Mouse (Mus musculus): ENCODE results near the gene Gm9945. TPM values are rescaled to one million over a fixed set of nuclear protein-coding genes. Genes with fewer than 3 reads are reported as not detected.
A peak's percentile ranks its signal among the peaks of the same experiment; 100 is the strongest.

Gm9945 gene
- polyA plus RNA-seq, 1 experiment from 2014 or later = not detected

DNA sequence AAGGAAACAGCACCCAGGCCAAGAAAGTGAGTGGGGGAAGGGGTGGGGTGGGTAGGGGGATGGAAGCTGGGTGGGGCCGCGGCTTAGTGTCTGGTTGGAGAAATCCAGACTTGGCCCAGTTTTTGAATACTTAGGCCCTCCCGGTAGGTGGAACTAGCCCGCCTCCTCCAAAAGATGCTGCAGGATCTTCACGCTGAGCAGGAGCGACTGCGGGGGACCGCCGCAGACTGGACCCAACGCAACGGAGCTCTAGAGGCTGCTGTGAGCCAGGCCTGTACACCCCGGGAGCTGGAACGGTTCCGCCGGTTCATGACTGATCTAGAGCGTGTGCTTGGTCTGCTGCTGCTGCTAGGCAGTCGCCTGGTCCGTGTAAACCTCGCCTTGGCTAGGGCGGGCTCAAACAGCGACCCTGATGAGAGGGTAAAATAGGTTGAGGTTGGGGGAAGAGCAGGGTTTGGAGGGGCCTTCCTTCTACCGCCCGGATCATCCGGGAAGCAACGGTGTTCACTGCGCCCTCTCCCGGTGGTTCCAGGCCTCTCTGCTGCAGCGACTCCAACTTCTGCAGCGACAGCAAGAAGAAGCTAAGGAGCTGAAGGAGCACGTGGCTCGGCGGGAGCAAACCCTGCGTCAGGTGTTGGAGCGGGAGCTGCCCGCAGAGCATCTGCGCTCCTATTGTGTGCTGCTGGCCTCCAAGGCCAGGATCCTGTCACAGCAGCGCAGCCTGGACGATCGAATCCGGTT is 13.6 kb upstream of the Gm9945 start:
- Histone ChIP-seq H3K9ac (peak overlapping the region; percentile 39), H3K27me3 (peaks cover 90% of the 10 kb centered on the region), H3K27ac (no peak overlapping the region), H3K9me3 (replicated peaks) (no peaks in the 10 kb centered on the region), H3K4me1 (peaks cover 47% of the 10 kb centered on the region), H3K36me3 (no peaks in the 10 kb centered on the region), H3K4me3 (replicated peaks) (peak overlapping the region; percentile 39), H3K4me2 (peak overlapping the region; percentile 69)
- ATAC-seq (replicated peaks; ENCODE audit: low FRiP score) = peak; percentile 61
- WGBS = 6% methylated on average over 40 of the region's 40 CpGs

DNA sequence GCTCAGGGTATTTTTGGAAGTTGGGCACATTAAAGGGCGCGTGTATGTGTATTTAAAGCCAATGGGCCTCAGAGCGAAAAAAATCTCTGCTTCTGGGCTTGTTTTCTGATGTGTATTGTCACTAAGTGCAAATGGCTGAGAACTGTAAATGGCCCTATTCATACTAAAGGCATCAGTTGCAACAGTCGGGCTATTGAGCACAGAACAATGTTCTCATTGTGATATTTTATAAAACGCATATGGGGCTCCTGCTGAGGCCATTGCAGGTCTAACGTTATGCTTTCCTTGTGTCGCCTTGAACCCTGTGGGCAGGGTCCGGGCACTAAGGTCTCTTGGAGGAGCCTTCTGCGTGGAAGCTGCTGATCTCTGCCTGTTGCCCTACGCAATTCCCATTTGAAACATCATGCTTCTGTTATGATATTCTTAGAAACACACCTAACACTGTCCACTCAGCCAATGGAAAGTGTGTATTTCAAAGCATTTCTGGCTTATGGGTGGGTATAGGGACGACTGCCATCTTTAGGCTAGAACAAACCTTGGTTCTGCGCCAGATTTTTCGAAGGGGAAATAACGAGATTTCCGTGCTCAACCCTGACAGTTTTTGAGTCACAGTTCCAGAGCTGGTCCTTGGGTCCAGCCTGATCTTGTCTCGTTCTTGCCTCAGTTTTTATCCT is 10.5 kb upstream of the Gm9945 start:
- Histone ChIP-seq H3K4me1 (peaks cover 25% of the 10 kb centered on the region), H3K27me3 (peaks cover 84% of the 10 kb centered on the region), H3K4me3 (replicated peaks) (0 out of 2 replicates have a peak overlapping the region, but pooled peaks have one; percentile 23)

DNA sequence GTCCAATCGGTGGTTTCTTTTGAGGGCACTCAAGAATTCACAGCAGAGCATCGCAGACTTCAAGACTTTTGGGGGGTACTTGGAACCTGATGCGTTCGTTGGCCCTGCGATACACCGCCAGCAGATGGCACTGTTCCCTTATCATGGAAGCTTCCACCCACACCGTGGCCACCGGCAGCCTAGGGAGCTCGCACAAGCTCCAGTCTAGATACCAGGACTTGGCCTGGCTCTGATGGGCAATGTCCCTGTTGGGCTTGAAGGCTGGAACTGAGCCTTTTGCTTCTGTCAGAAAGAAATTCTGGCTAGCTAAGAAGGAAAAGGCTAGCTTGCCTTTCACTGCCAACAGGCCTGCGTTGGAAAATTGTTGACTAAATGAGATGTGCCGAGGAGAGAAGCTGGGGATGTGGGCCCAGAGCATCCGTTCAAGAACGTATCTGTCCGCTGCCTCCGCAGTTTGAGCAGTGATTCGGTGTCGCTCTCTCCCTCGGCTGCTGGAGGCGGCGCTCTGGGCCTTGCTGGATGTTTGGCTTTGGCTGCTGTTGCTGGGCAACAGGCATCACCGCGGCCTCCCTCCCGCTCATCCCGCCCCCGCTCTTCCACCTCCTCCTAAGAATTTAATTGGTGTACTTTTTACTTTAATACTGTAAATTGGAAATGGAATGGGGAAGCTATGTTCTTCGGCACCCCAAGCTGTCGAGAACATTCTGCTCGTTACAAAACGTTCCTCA is 9.8 kb upstream of the Gm9945 start, which contains the start of gene Gm9837:
TSS of gene Gm9837 (minus strand) at position 512 of the 728 bp plus-strand sequence.
- peaks cover 84% of the 10 kb centered on the region for H3K27me3 ChIP-seq
- H3K36me3 ChIP-seq = no peaks in the 10 kb centered on the region
- H3K4me1 ChIP-seq = peaks cover 25% of the 10 kb centered on the region
- peak; percentile 64 for ATAC-seq (replicated peaks; ENCODE audit: low FRiP score)
- peak within 1 kb of the TSS; percentile 23 for H3K4me3 ChIP-seq (replicated peaks)
- no peak within 1 kb of the TSS for H3K27ac ChIP-seq
- 3% methylated on average over 29 of the region's 29 CpGs for WGBS
- peak within 1 kb of the TSS; percentile 56 for H3K4me2 ChIP-seq
- H3K9ac ChIP-seq = peak within 1 kb of the TSS; percentile 18; the same call in 1 of the 2 replicates
- no peaks in the 10 kb centered on the region for H3K9me3 ChIP-seq (replicated peaks)

More for the DNA sequence above, 10.5 kb upstream of the Gm9945 start:
- no peak overlapping the region for H3K9ac ChIP-seq
- no peak for ATAC-seq (replicated peaks; ENCODE audit: low FRiP score)
- no peaks in the 10 kb centered on the region for H3K9me3 ChIP-seq (replicated peaks)
- H3K4me2 ChIP-seq = peak overlapping the region; percentile 56
- H3K36me3 ChIP-seq = no peaks in the 10 kb centered on the region
- no peak overlapping the region for H3K27ac ChIP-seq
- WGBS = 44% methylated on average over 16 of the region's 16 CpGs

DNA sequence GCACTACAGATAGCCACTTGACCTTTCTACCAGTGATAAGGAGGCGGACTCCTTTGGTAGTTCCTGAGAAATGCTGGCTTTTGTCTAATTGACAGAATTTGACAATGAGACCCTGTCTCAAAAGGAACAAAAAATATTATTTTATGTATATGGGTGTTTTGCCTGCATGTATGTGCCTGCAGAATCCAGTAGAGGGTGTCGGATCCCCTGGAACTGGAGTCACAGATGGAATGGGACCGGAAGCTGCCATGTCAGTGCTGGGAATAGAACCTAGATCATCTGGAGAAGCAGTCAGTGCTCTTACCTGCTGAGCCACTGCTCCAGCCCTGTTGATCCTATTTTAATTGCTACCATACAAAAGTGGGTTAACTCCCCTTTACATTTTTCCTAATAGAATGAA is 7.3 kb upstream of the Gm9945 start:
- no peak overlapping the region for H3K4me2 ChIP-seq
- no peaks in the 10 kb centered on the region for H3K9me3 ChIP-seq (replicated peaks)
- 76% methylated on average over 3 of the region's 3 CpGs for WGBS
- no peak for ATAC-seq (replicated peaks; ENCODE audit: low FRiP score)
- no peak overlapping the region for H3K9ac ChIP-seq
- peaks cover 88% of the 10 kb centered on the region for H3K27me3 ChIP-seq
- no peak overlapping the region for H3K4me3 ChIP-seq (replicated peaks)
- no peak overlapping the region for H3K27ac ChIP-seq
- peaks cover 15% of the 10 kb centered on the region for H3K4me1 ChIP-seq
- no peaks in the 10 kb centered on the region for H3K36me3 ChIP-seq

DNA sequence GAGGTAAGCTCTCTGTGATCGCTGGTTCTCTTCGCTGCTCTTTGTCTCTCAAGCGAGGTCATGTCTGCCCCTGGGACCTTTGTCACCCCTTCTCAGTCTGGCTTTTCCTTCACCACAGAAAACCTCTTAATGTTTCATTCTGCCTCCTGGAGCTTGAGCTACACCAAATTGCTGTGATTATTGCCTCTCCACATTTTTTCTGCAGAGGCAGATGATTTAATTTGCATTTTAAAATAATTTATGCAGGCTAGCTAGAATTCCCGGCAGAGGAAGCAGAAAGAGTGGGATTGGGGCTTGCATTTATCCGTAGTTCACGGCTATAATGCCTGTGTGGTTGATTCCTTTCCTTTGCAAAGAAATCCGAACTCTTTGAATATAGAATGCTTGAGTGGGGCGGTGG is 4.3 kb upstream of the Gm9945 start:
- H3K4me2 ChIP-seq = no peak overlapping the region
- no peak for ATAC-seq (replicated peaks; ENCODE audit: low FRiP score)
- no peaks in the 10 kb centered on the region for H3K36me3 ChIP-seq
- H3K9me3 ChIP-seq (replicated peaks) = 0 out of 2 replicates have a peak, but pooled peaks cover 5% of the 10 kb centered on the region
- 32% methylated on average over 8 of the region's 8 CpGs for WGBS
- H3K4me1 ChIP-seq = peaks cover 23% of the 10 kb centered on the region
- H3K9ac ChIP-seq = no peak overlapping the region
- no peak overlapping the region for H3K27ac ChIP-seq
- no peak overlapping the region for H3K4me3 ChIP-seq (replicated peaks)
- H3K27me3 ChIP-seq = peaks cover 93% of the 10 kb centered on the region

DNA sequence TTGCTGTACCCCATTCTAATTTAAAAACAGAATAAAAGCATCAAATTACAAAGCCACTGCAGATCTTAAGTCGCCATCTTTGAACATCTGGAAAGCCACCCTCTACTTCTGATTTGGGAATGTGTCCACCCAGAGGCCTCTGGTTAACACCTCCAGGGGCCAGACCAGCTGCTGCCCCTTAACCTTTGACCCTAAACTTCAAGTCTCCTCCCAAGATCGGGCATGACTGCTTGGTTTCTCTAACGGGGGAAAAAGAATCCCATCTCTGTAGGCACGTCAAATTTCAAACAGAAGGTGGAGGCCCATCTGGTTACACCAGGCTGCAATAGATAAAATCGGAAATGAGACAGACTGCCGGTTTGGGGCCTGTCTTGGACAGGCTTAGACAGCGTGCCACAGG is 2.1 kb upstream of the Gm9945 start:
- H3K9ac ChIP-seq = no peak overlapping the region
- peaks cover 21% of the 10 kb centered on the region for H3K4me1 ChIP-seq
- H3K27me3 ChIP-seq = peaks cover 93% of the 10 kb centered on the region
- H3K4me3 ChIP-seq (replicated peaks) = 0 out of 2 replicates have a peak overlapping the region, but pooled peaks have one; percentile 46
- no peak overlapping the region for H3K27ac ChIP-seq
- ATAC-seq (replicated peaks; ENCODE audit: low FRiP score) = no peak
- H3K9me3 ChIP-seq (replicated peaks) = 0 out of 2 replicates have a peak, but pooled peaks cover 5% of the 10 kb centered on the region
- no peaks in the 10 kb centered on the region for H3K36me3 ChIP-seq
- H3K4me2 ChIP-seq = no peak overlapping the region
- 39% methylated on average over 7 of the region's 7 CpGs for WGBS

DNA sequence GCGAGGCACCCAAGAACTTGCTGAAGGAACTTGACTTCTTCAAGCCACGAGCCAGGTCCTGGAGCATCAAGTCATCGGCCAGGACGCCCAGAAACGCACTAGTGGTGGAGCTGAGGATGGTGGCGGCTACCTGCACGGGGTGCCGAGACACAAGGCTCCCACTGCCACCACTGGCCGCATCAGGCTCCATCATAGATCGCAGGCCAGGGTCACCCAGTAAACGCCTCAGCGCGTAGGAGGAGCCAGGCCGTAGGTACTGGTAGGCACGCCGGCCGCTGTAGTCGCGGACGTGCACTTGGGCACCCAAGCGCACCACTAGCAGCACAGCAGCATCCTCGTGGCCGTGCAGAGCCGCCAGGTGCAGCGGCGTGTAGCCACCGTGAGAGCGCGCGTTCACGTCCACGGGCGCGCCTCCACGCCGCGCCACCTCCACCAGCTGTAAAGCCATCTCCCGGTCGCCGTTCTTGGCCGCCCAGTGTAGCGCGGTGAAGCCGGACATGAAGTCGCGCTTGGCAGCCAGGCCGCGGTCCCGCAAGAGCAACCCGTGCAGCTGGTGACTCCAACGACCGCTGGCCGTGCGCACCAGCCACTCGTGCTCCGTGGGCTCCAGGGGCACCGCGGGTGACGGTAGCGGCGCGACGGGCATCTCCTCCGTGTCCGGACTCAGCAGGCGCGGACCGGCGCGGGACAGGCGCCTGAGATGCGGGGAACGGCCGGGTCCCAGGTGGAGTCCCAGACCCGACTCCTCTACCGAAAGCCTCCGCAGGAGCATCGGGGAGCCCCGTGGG is 1.4 kb upstream of the Gm9945 start:
- Histone ChIP-seq H3K27me3 (peaks cover 92% of the 10 kb centered on the region), H3K9ac (peak overlapping the region; percentile 24; the same call in 1 of the 2 replicates)

DNA sequence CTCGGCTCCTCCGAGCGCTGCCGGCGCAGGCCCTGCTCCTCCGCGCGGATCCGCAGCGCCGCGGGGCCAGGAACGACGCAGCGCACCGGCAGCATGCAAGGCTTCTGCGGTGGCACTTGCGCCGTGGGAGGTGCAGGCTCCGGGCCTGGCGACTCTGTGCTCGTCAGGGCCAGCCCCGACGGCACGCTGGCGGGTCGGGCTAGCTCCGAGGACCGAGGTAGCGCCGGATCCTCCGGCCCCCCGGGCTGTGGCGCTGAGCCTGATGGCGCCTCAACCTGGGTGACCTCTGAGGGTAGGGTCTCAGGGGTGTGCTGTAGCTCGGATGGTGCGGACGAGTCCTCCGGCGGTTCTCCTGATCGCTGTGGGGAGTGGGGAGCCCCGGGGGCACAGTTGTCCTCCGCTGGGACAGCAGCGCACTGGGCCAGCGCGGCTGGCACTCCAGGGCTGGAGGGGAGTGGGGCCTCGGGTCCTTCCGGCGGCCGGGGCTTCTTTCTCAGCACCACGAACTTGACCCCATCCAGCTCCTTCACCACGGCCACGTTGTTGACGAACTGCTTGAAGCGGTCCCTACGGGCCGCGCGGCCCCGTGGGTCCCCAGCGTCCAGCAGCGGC is 689 bp upstream of the Gm9945 start:
- Histone ChIP-seq H3K4me1 (peaks cover 21% of the 10 kb centered on the region), H3K4me2 (peak overlapping the region; percentile 78), H3K27me3 (peaks cover 85% of the 10 kb centered on the region), H3K9ac (peak overlapping the region; percentile 24; the same call in 1 of the 2 replicates), H3K27ac (no peak overlapping the region), H3K4me3 (replicated peaks) (peak overlapping the region; percentile 46), H3K36me3 (no peaks in the 10 kb centered on the region), H3K9me3 (replicated peaks) (0 out of 2 replicates have a peak, but pooled peaks cover 5% of the 10 kb centered on the region)
- peak; percentile 23; the same call in 1 of the 2 replicates for ATAC-seq (replicated peaks; ENCODE audit: low FRiP score)
- under 1% methylated on average over 49 of the region's 62 CpGs for WGBS

More for the DNA sequence above, 1.4 kb upstream of the Gm9945 start:
- H3K9me3 ChIP-seq (replicated peaks) = 0 out of 2 replicates have a peak, but pooled peaks cover 5% of the 10 kb centered on the region
- H3K4me1 ChIP-seq = peaks cover 21% of the 10 kb centered on the region
- peak overlapping the region; percentile 46 for H3K4me3 ChIP-seq (replicated peaks)
- H3K36me3 ChIP-seq = no peaks in the 10 kb centered on the region
- WGBS = 4% methylated on average over 79 of the region's 79 CpGs
- H3K27ac ChIP-seq = no peak overlapping the region
- peak overlapping the region; percentile 78 for H3K4me2 ChIP-seq
- ATAC-seq (replicated peaks; ENCODE audit: low FRiP score) = peak; percentile 63

DNA sequence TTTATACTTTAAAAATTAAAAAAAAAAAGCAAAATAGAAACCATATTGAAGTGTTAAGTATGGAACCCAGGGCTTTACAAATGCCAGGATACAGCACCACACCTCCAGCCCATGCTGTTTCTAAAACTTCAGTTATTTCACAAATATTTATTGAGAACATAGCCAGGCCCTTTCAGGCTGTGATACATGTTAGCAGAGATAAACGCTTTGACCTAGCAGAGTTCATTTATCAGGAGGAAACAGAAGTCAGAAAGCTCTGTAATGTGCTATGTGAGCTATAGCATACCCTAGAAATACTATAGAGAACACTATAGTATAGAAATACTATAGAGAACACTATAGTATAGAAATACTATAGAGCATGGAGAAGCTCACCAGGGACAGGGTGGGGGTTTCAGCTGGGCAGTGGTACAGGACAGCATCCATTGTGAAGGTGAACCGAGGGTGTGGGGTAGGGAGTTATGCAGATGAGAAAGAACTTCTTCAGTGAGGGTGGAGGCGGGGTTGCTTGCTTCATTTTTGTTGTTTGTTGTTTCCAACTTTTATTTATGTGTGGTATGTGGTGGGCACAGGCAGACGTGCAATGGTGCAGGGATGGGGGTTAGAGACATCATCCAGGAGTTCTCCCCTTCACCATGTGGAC is 1.2 kb downstream of the Gm9945 start:
- peaks cover 18% of the 10 kb centered on the region for H3K4me1 ChIP-seq
- H3K27me3 ChIP-seq = peaks cover 73% of the 10 kb centered on the region
- no peak for ATAC-seq (replicated peaks; ENCODE audit: low FRiP score)
- H3K4me3 ChIP-seq (replicated peaks) = no peak overlapping the region
- 73% methylated on average over 4 of the region's 4 CpGs for WGBS
- H3K9me3 ChIP-seq (replicated peaks) = 0 out of 2 replicates have a peak, but pooled peaks cover 5% of the 10 kb centered on the region
- H3K4me2 ChIP-seq = no peak overlapping the region
- no peak overlapping the region for H3K27ac ChIP-seq
- H3K9ac ChIP-seq = no peak overlapping the region
- no peaks in the 10 kb centered on the region for H3K36me3 ChIP-seq

DNA sequence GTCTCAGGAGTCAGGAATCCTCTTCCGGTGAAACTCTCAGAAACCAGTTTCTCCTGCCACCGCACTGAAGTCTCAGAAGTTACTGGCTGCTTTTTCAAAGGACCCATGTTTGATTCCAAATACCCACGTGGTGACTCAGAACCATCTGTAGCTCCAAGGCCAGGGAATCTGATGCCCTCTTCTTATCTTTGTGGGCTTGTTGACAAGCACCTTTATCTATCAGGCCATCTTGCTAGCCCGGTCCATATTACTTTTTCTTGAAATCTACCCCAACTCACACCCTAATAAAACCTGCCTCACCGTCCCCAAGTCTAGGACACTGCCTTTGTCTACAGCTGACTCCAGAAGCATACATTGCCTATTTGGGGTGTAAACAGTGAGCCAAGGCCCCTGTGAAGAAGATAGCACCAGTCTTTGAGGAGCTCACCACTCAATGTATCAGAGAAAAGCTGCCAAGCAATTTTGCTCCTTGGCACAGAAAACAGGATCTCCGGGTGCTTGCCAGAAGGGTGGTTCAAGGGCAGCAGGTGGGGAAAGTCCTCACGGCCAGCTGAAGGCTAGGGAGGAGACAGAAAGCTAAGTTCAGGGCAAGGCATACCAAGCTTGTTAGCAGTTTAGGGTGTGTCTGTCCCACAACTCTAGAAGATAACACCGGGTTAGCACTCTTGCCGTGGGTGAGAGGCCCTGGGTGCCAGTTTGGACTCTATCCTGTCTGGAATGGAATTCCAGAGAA is 3.4 kb downstream of the Gm9945 start:
- Histone ChIP-seq H3K27ac (no peak overlapping the region), H3K36me3 (no peaks in the 10 kb centered on the region)
- WGBS = 69% methylated on average over 9 of the region's 9 CpGs

More for the DNA sequence above, 3.4 kb downstream of the Gm9945 start:
- Histone ChIP-seq H3K27me3 (peaks cover 67% of the 10 kb centered on the region), H3K4me1 (peaks cover 30% of the 10 kb centered on the region), H3K9ac (no peak overlapping the region), H3K4me2 (no peak overlapping the region), H3K9me3 (replicated peaks) (0 out of 2 replicates have a peak, but pooled peaks cover 5% of the 10 kb centered on the region), H3K4me3 (replicated peaks) (no peak overlapping the region)
- ATAC-seq (replicated peaks; ENCODE audit: low FRiP score) = no peak

Data from kidney, embryonic 15.5 days (tissue).